Mouse (Mus musculus): ENCODE data around the gene Clrn3. TPM values are rescaled to one million over a fixed set of nuclear protein-coding genes. Genes with fewer than 3 reads are reported as not detected.

Gene Clrn3
- polyA plus RNA-seq, 1 experiment from 2014 or later, result 0.05 TPM

DNA sequence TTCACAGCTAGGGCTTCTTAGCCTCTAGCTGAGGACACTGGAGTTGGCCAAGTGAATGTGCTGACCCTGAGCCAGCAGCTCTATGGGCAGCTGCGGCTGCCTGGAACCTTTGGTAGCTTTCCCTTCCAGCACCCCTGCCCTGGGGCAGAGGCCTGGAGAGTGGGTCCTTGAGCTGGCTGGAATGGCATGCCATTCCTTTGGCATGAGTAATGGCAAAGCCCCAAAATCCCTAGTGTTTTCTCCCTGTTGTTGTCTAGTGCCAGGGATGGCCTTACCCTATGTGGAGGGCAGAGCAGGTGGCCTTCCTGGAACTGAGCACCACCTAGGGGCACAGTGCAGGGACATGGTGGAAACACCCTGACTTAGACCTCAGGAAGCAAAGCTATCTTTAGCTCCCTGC lies 23.1 kb upstream of the Clrn3 start:
- Histone ChIP-seq H3K27ac (no peak overlapping the region), H3K4me3 (no peak overlapping the region), H3K27me3 (peaks cover 21% of the 10 kb centered on the region), H3K4me2 (no peak overlapping the region), H3K4me1 (replicated peaks) (peaks cover 30% of the 10 kb centered on the region), H3K36me3 (no peaks in the 10 kb centered on the region), H3K9me3 (no peaks in the 10 kb centered on the region), H3K9ac (no peak overlapping the region)
- no peak for ATAC-seq (ENCODE audit: low FRiP score)
- WGBS, result 96% methylated on average over 1 of the region's 1 CpGs

DNA sequence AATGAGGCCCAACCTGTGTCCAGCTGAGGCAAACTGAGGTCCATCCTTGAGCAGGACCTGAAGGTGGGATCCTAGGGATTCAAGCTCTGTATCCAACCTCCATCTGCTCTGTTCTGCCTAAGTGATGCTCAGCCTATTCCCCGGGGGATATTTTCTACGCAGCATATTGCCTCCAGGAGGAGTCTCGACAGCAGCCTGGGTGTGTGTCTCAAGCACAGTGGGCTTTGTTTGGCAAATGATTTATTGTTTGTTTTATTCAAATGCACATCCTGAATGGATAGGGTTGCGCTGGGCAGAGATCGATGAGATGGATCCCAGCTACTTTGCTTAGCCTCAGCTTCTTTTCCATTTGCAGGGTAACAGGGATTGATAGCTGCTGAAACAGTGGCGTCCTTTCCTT lies 20.0 kb upstream of the Clrn3 start:
- Histone ChIP-seq H3K9me3 (no peaks in the 10 kb centered on the region), H3K4me1 (replicated peaks) (peaks cover 33% of the 10 kb centered on the region), H3K4me2 (no peak overlapping the region), H3K27me3 (peaks cover 24% of the 10 kb centered on the region), H3K36me3 (no peaks in the 10 kb centered on the region), H3K4me3 (no peak overlapping the region), H3K27ac (peak overlapping the region; percentile 15; the same call in 1 of the 2 replicates), H3K9ac (no peak overlapping the region; the same call in 1 of the 2 replicates)
- 30% methylated on average over 6 of the region's 6 CpGs for WGBS
- no peak for ATAC-seq (ENCODE audit: low FRiP score)

- peaks cover 32% of the 10 kb centered on the region for H3K4me1 ChIP-seq (replicated peaks)
- H3K36me3 ChIP-seq, result no peaks in the 10 kb centered on the region
- H3K4me2 ChIP-seq, result no peak overlapping the region
- no peak overlapping the region for H3K4me3 ChIP-seq
- no peaks in the 10 kb centered on the region for H3K9me3 ChIP-seq
- peaks cover 23% of the 10 kb centered on the region for H3K27me3 ChIP-seq
- WGBS, result 64% methylated on average over 5 of the region's 5 CpGs
- ATAC-seq (ENCODE audit: low FRiP score), result no peak
- H3K9ac ChIP-seq, result no peak overlapping the region
- H3K27ac ChIP-seq, result no peak overlapping the region
Measured at GRCm38 (mm10) chr7:135546530-135546929, 18.1 kb upstream of the Clrn3 start.

DNA sequence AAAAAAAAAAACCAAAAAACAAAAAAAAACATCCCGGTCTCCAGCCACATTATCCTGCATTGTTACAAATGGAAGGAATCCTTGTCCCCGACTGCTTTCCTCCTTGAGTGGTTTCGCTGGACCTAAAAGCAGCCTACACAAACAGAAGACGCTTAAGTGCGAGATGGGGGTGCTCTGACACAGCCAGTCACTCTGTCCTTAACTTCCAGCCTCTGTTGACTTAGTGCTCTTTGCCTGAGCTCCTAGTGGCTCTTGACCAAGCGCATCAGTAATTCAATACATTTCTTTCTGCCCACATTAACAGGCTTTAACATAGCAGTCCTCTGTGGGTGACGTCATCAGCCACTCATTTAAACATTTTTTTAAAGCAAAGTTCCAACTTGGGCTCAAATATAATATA lies 17.5 kb upstream of the Clrn3 start:
- peaks cover 18% of the 10 kb centered on the region for H3K27me3 ChIP-seq
- no peak overlapping the region for H3K4me2 ChIP-seq
- H3K9me3 ChIP-seq, result no peaks in the 10 kb centered on the region
- no peaks in the 10 kb centered on the region for H3K36me3 ChIP-seq
- peaks cover 29% of the 10 kb centered on the region for H3K4me1 ChIP-seq (replicated peaks)
- ATAC-seq (ENCODE audit: low FRiP score), result no peak
- WGBS, result 83% methylated on average over 7 of the region's 7 CpGs
- H3K4me3 ChIP-seq, result no peak overlapping the region
- H3K27ac ChIP-seq, result no peak overlapping the region
- H3K9ac ChIP-seq, result no peak overlapping the region

GRCm38 (mm10) chr7:135544321-135544720 lies 15.9 kb upstream of the Clrn3 start:
- no peaks in the 10 kb centered on the region for H3K9me3 ChIP-seq
- no peak overlapping the region for H3K4me3 ChIP-seq
- peaks cover 20% of the 10 kb centered on the region for H3K4me1 ChIP-seq (replicated peaks)
- H3K36me3 ChIP-seq, result no peaks in the 10 kb centered on the region
- H3K27ac ChIP-seq, result no peak overlapping the region
- no peak overlapping the region for H3K4me2 ChIP-seq
- no peak for ATAC-seq (ENCODE audit: low FRiP score)
- WGBS, result 90% methylated on average over 6 of the region's 6 CpGs
- no peak overlapping the region for H3K9ac ChIP-seq
- H3K27me3 ChIP-seq, result peaks cover 21% of the 10 kb centered on the region

DNA sequence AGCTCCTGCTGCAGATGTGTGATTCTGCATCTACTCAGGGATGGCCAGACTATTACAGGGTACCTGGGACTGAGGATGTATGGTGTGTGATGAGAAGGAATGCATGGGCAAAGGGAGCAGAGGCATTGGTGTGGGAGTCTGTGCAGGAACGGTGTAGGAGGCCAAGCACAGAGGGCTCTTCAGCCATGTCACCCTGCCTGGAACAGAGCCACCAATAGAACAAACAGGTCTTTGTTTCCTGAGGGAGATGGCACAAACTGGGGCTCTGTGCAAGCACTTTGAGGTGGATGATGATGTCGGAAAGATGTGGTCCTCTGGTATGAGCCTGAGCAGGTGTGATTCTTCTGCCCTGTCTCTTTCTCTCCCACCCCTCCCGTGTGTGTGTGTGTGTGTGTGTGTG lies 14.6 kb upstream of the Clrn3 start:
- H3K4me3 ChIP-seq, result no peak overlapping the region
- H3K36me3 ChIP-seq, result no peaks in the 10 kb centered on the region
- no peaks in the 10 kb centered on the region for H3K9me3 ChIP-seq
- H3K4me1 ChIP-seq (replicated peaks), result peaks cover 18% of the 10 kb centered on the region
- H3K27ac ChIP-seq, result no peak overlapping the region
- 74% methylated on average over 3 of the region's 3 CpGs for WGBS
- no peak overlapping the region for H3K4me2 ChIP-seq
- no peak overlapping the region for H3K9ac ChIP-seq
- no peak for ATAC-seq (ENCODE audit: low FRiP score)
- peaks cover 31% of the 10 kb centered on the region for H3K27me3 ChIP-seq

GRCm38 (mm10) chr7:135542235-135542634 lies 13.8 kb upstream of the Clrn3 start:
- no peak overlapping the region for H3K9ac ChIP-seq
- H3K4me2 ChIP-seq, result no peak overlapping the region
- no peaks in the 10 kb centered on the region for H3K9me3 ChIP-seq
- H3K36me3 ChIP-seq, result no peaks in the 10 kb centered on the region
- H3K27ac ChIP-seq, result no peak overlapping the region
- H3K27me3 ChIP-seq, result peaks cover 31% of the 10 kb centered on the region
- WGBS, result 75% methylated on average over 3 of the region's 3 CpGs
- ATAC-seq (ENCODE audit: low FRiP score), result no peak
- no peak overlapping the region for H3K4me3 ChIP-seq
- H3K4me1 ChIP-seq (replicated peaks), result peaks cover 18% of the 10 kb centered on the region

- H3K4me1 ChIP-seq (replicated peaks), result peaks cover 13% of the 10 kb centered on the region
- no peaks in the 10 kb centered on the region for H3K9me3 ChIP-seq
- no peak overlapping the region for H3K9ac ChIP-seq
- H3K27ac ChIP-seq, result no peak overlapping the region
- H3K4me2 ChIP-seq, result peak overlapping the region; percentile 85
- WGBS, result 88% methylated on average over 2 of the region's 2 CpGs
- H3K27me3 ChIP-seq, result peaks cover 31% of the 10 kb centered on the region
- H3K4me3 ChIP-seq, result no peak overlapping the region
- no peaks in the 10 kb centered on the region for H3K36me3 ChIP-seq
- no peak for ATAC-seq (ENCODE audit: low FRiP score)
Measured at GRCm38 (mm10) chr7:135539429-135539828, 11.0 kb upstream of the Clrn3 start.

DNA sequence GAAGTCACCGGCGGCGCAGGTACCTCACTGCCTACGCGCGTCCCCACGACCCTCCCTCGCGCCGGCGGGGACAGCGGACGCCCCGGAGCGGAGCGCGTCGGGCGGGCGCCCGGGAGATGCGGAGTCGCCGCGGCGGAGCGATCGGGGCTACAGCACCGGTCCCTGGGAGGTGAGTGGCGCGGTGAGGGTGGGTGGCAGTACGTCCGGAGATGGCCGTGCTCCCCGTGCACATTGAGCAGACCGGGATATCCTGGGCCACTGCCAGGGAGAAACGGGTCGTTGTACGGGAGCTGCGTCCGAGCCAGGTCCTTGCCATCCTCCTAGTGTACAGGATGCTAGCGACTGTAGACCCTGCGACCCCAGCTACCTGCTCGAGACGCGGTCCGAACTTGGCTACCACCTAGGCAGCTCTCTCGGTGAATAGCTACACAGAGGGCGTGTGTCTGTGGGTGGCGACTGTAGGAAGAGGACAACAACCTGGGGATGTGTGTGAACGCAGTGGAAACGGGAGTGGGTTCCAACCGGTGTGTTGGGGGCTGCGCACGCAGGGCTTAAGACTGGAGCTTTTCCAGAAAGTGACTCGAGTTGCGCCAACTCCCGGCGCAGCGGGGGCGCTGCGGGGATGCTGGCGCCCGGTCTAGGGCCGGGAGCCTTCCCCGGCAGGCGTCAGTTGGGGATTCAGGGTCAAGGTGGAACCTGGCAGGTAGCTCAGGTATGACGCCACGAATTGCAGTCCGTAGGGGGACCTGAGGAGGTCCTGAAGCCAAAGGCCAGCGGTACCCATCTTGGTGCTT lies 9.7 kb upstream of the Clrn3 start:
- Histone ChIP-seq H3K9ac (peak overlapping the region; percentile 80), H3K4me3 (peak overlapping the region; percentile 63), H3K27me3 (peaks cover 27% of the 10 kb centered on the region), H3K9me3 (no peaks in the 10 kb centered on the region), H3K4me1 (replicated peaks) (peaks cover 13% of the 10 kb centered on the region), H3K27ac (peak overlapping the region; percentile 75; the same call in 1 of the 2 replicates), H3K4me2 (peak overlapping the region; percentile 85), H3K36me3 (no peaks in the 10 kb centered on the region)
- peak; percentile 83 for ATAC-seq (ENCODE audit: low FRiP score)
- WGBS, result 1% methylated on average over 71 of the region's 71 CpGs

DNA sequence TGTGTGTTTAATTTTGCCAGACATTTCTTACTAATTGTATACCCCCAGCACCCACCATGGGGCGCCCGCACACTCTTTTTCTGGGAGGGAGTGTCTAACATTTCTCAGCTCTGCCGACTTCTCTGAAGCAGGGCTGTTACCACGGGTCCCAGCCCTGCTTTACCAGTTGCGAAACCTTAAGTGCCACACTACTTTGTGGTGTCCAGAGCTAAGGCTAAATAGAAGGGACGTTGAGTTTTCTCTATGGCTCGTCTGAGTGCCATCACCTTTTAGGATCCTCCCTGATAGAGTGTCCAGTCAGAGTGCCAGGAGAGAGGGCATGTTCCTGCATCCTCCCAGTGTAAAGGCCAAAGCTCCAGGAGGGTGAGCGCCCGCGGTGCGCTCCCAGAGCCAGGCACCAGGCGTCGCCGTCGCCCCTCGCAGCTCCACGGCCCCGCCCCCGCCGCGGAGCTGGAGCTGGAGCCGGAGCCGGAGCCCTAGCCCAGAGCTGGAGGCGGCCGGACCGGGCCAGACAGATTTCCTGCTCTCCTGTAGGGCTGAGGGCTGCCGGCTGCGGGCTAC lies 9.0 kb upstream of the Clrn3 start, which contains the start of gene Ptpre:
Ptpre (plus strand) TSS at position 141 of the 561 bp plus-strand sequence.
- H3K9ac ChIP-seq, result peak within 1 kb of the TSS; percentile 80
- H3K4me2 ChIP-seq, result peak within 1 kb of the TSS; percentile 85
- peaks cover 13% of the 10 kb centered on the region for H3K4me1 ChIP-seq (replicated peaks)
- peaks cover 27% of the 10 kb centered on the region for H3K27me3 ChIP-seq
- H3K36me3 ChIP-seq, result no peaks in the 10 kb centered on the region
- peak; percentile 96 for ATAC-seq (ENCODE audit: low FRiP score)
- peak within 1 kb of the TSS; percentile 75; the same call in 1 of the 2 replicates for H3K27ac ChIP-seq
- no peaks in the 10 kb centered on the region for H3K9me3 ChIP-seq
- 5% methylated on average over 28 of the region's 28 CpGs for WGBS
- peak within 1 kb of the TSS; percentile 63 for H3K4me3 ChIP-seq

DNA sequence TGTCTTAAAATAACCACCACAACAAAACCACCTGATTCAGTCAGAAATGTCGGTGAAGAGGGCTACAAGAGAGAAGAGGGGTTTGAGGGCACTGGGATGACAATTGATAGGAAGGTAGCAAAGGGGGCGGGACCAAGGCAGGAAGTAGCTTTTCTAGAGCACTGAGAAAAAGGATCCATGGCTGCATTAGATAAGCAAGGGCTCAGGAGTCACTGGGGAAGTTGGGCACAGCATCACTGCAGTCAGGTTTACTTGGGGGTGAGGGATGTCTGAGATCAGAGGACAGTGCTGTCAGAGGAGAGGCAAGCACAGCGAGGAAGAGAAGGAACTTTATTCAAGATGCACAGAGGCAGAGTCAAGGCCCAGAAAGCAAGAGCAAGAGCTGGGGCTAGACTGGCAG lies 7.5 kb upstream of the Clrn3 start:
- no peak overlapping the region for H3K9ac ChIP-seq
- no peak for ATAC-seq (ENCODE audit: low FRiP score)
- 93% methylated on average over 3 of the region's 3 CpGs for WGBS
- no peak overlapping the region for H3K4me2 ChIP-seq
- H3K4me1 ChIP-seq (replicated peaks), result peaks cover 13% of the 10 kb centered on the region
- H3K4me3 ChIP-seq, result no peak overlapping the region
- H3K27me3 ChIP-seq, result peaks cover 27% of the 10 kb centered on the region
- H3K9me3 ChIP-seq, result no peaks in the 10 kb centered on the region
- H3K27ac ChIP-seq, result no peak overlapping the region
- H3K36me3 ChIP-seq, result no peaks in the 10 kb centered on the region

DNA sequence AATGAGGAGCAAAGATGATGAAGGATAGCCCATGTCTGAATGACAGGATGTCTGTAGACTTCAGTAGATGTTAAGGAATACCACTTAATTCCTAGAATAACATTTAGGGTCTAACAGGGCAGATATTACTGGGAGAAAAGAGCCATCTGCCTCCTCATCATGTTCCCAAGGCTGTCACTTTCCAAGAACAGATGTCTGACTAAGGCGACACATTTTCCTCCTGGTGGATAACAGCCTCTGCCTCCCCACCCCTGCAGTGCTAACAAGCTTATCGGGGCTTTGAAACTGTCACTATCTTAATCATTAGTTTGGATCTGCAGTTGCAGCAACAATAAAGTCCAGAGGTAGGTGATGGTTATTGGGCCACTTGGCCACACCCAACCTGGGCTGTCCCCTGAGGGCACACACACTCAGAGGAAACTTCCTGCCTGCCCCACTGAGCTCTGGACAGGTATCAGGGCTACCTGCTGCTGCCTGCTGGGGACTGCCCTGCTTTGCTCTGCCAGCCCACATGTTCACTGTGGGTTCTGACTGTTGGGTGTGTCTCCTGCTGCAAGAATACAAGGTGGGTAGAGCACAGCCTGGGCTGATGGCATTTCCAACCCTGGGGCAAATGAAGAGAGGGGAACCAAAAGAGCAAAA lies 6.2 kb upstream of the Clrn3 start:
- WGBS, result 69% methylated on average over 2 of the region's 2 CpGs
- H3K27ac ChIP-seq, result no peak overlapping the region
- no peaks in the 10 kb centered on the region for H3K9me3 ChIP-seq
- peaks cover 13% of the 10 kb centered on the region for H3K4me1 ChIP-seq (replicated peaks)
- no peak overlapping the region for H3K9ac ChIP-seq
- no peaks in the 10 kb centered on the region for H3K36me3 ChIP-seq
- no peak overlapping the region for H3K4me2 ChIP-seq
- peaks cover 17% of the 10 kb centered on the region for H3K27me3 ChIP-seq
- ATAC-seq (ENCODE audit: low FRiP score), result no peak
- no peak overlapping the region for H3K4me3 ChIP-seq
